Mouse (Mus musculus) cerebellum, postnatal 10 days (tissue): ENCODE measurements around the gene Wipi2.
A peak's percentile ranks its signal among the peaks of the same experiment; 100 is the strongest.

Experiments used
- DNase-seq, 2 experiments: peaks; one replicate each; pipeline ENCODE4 v3.0.0; 2021; ENCODE audit warnings: mixed read lengths in 2 of 2

Gene Wipi2

GRCm38 (mm10) chr5:142630224-142630623 lies 2.7 kb downstream of the Wipi2 start:
- DNase-seq = peak; percentile 6 to 28

GRCm38 (mm10) chr5:142637823-142638222 lies 10.3 kb downstream of the Wipi2 start:
- no peak for DNase-seq

GRCm38 (mm10) chr5:142640088-142640487 lies 12.6 kb downstream of the Wipi2 start:
- DNase-seq = peak in 1 of 2 experiments; percentile 15

- DNase-seq = no peak
Observed at GRCm38 (mm10) chr5:142641331-142642051, 14.0 kb downstream of the Wipi2 start.

GRCm38 (mm10) chr5:142648162-142648561 lies 20.7 kb downstream of the Wipi2 start:
- no peak for DNase-seq

GRCm38 (mm10) chr5:142649460-142650050 lies 22.1 kb downstream of the Wipi2 start:
- DNase-seq = no peak

GRCm38 (mm10) chr5:142650390-142650789 lies 22.9 kb downstream of the Wipi2 start:
- DNase-seq = no peak

GRCm38 (mm10) chr5:142650794-142651497 lies 23.4 kb downstream of the Wipi2 start:
- no peak for DNase-seq

GRCm38 (mm10) chr5:142652266-142652665 lies 24.8 kb downstream of the Wipi2 start:
- no peak for DNase-seq

GRCm38 (mm10) chr5:142660656-142661434 lies 33.3 kb downstream of the Wipi2 start:
- no peak for DNase-seq

GRCm38 (mm10) chr5:142667921-142668320 lies 40.4 kb downstream of the Wipi2 start:
- no peak for DNase-seq

- no peak for DNase-seq
Observed at GRCm38 (mm10) chr5:142668556-142669263, 41.2 kb downstream of the Wipi2 start.

GRCm38 (mm10) chr5:142669726-142670125 lies 42.2 kb downstream of the Wipi2 start:
- DNase-seq = peak; percentile 84 to 85

GRCm38 (mm10) chr5:142673082-142673481 lies 45.6 kb downstream of the Wipi2 start:
- DNase-seq = peak; percentile 68 to 72

GRCm38 (mm10) chr5:142678141-142678571 lies 50.7 kb downstream of the Wipi2 start:
- DNase-seq = peak; percentile 62 to 68

- DNase-seq = no peak
Observed at GRCm38 (mm10) chr5:142679065-142679464, 51.6 kb downstream of the Wipi2 start.

GRCm38 (mm10) chr5:142681911-142682310 lies 54.4 kb downstream of the Wipi2 start:
- DNase-seq = no peak

- DNase-seq = no peak
Observed at GRCm38 (mm10) chr5:142682529-142682928, 55.0 kb downstream of the Wipi2 start.

- DNase-seq = peak in 1 of 2 experiments; percentile 41
Observed at GRCm38 (mm10) chr5:142688866-142689265, 61.4 kb downstream of the Wipi2 start.

GRCm38 (mm10) chr5:142690343-142690742 lies 62.8 kb downstream of the Wipi2 start:
- DNase-seq = no peak

GRCm38 (mm10) chr5:142692248-142692647 lies 64.8 kb downstream of the Wipi2 start, which contains the start of gene Slc29a4:
Gene Slc29a4, plus strand, starts transcription at chr5:142692512.
- peak; percentile 79 to 81 for DNase-seq
